Mouse (Mus musculus): ENCODE data around the gene Tlk2. TPM values are rescaled to one million over a fixed set of nuclear protein-coding genes. Genes with fewer than 3 reads are reported as not detected.

The Tlk2 gene
- total RNA-seq, 2 experiments from 2014 or later: 43.8 to 53.5 TPM

GRCm38 (mm10) chr11:105161411-105161810 is 17.2 kb upstream of the Tlk2 start:
- no peak for DNase-seq

DNA sequence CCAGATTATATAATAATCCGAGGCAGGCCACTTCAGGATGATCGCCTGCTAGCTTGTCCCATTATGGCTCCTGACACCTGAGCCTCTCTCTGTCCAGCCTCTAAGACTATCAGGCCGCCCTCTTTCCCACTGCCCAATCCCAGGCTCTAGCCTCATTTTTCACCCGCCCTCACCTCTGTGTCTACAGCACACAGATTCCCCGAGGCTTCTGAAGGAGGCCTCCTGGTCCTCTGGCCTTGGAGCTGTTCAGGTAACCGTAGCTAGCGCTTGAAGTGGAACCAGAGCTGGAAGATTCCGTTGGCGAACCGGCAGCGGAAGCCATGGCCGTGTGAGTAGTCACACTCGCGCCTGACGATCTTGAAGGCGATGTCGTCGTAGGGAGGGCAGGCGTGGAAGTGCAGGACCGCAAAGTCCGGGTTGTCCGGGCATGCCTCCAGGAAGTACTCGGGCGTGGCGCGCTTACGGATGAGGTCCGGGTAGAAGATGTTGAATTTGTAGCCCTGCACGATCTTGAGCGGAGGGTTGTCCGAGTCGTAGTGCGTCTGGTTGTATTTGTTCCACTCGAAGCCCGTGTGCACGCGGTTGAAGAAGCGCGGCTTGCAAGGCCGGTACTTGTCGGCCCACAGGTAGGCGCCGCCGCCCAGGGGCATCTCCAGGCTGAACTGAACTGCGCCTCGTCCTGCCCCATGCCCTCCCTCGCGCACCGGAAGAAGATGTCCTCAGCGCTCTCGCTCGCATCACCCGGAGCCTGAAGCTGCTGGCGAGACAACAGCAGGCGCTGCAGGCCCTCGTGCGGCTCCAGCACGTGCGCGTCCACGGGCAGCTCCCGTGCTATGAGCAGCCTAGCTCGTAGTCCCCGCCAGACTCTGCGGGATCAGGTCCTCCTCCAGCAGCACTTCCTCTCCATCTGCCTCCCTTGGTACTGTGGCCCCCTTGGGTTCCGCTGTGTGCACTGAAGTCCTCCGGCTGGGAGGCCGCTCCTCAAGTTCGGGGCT is 13.8 kb upstream of the Tlk2 start:
- no peak for DNase-seq

DNA sequence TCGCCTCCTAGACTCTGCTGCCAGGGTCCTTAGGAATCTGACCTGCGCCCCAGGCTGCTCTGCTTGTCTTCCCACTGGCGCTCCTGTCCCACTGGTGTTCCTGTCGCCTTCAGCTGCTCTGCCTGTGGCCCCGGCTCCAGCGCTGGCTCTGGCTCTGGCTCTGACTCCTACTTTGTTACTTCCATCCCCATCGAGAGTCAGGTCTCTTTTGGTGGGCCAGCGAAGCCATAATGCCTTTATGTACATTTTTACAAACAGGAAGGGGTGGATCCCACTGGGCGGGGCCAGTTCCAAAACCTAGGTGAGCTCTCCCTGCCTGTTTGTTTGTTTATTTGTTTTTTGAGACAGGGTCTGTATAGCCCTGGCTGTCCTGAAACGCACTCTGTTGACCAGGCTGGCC is 11.8 kb upstream of the Tlk2 start:
- no peak for DNase-seq

- no peak for DNase-seq
Observed at GRCm38 (mm10) chr11:105179523-105179922, 916 bp downstream of the Tlk2 start.

GRCm38 (mm10) chr11:105180471-105181091 is 2.0 kb downstream of the Tlk2 start:
- DNase-seq: peak; percentile 53

DNA sequence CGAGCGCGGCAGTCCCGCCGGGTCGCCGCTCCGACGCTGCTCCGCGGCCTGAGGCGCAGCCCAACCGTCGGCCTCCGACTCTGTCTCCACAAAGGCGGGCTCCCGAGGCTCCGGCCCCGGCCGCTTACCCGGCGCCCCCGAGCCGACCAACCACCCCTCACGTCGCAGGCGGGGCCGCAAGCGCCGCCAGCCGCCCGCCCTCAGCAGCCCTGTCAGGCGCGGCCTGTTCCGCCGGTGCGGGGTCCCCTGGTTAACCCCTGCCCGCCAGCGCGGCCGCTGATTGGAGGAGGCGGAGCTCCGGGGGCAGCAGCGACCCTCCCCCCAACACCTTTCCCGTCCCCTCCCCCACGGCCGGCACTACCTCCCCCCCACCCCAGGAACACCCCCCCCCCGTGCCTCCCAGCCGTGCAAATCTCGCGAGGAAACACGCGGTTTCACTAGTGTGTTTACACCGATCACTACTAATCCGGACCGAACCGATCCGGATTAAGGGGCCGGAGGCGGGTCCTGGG is 2.6 kb downstream of the Tlk2 start:
- DNase-seq: peak; percentile 96

DNA sequence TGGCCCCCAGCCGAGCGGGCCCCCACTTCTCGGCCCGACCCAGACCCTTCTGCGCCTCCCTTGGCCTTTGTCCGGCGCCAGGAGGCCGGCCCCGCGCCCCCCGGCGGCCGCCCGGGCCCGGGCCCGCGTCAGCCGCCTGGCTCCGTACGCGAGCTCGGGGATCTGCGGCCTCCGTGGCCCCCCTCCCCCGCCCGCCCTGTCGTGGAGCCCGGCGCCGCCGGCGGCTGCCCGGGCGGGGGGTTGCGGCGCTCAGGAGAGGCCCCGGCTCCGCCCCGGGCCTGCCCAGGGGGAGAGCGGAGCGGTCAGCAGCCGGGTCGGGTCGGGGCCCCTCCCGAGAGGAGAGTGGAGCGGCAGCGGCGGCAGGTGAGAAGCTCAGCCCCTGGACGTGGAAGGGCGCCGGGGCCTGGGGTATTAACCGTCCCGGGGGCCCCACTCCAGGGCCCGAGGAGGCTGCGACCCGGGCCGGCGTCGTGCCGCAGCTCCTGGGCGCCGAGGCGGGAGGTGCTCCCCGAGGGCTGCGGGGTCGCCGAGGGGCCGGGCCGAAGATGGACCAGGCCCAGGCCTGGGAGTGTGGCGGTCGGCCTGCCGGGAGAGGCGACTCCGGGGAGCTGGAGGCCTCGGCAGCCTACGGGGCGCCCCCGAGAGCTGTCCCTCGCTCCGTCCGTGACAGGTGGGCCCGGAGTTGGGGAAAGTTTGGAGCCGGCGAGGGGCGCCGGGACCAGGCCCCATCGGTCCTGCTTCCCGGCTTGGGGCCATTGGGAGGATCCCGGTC is 3.3 kb downstream of the Tlk2 start:
- peak; percentile 60 for DNase-seq

GRCm38 (mm10) chr11:105182461-105182855 is 3.9 kb downstream of the Tlk2 start:
- no peak for DNase-seq

- no peak for DNase-seq
Observed at GRCm38 (mm10) chr11:105184678-105185077, 6.1 kb downstream of the Tlk2 start.

DNA sequence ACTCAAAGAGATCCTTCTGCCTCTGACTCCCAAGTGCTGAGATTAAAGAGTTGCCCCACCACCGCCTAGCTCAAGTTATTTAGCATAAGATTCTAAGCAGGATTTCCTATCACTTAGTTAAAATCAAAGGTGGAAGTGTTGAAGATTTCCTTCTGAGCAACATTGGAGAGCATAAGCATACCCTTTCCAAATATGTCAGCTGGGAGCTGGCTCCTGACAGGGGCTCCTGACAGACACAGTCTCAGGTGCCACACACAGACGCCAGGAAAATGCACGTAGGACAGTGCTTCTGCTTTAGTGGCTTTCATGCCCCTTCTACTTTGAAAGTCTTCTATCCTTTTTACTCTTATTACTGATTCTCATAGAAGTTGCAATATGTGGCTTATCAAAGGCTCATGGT is 13.6 kb downstream of the Tlk2 start:
- DNase-seq: no peak

DNA sequence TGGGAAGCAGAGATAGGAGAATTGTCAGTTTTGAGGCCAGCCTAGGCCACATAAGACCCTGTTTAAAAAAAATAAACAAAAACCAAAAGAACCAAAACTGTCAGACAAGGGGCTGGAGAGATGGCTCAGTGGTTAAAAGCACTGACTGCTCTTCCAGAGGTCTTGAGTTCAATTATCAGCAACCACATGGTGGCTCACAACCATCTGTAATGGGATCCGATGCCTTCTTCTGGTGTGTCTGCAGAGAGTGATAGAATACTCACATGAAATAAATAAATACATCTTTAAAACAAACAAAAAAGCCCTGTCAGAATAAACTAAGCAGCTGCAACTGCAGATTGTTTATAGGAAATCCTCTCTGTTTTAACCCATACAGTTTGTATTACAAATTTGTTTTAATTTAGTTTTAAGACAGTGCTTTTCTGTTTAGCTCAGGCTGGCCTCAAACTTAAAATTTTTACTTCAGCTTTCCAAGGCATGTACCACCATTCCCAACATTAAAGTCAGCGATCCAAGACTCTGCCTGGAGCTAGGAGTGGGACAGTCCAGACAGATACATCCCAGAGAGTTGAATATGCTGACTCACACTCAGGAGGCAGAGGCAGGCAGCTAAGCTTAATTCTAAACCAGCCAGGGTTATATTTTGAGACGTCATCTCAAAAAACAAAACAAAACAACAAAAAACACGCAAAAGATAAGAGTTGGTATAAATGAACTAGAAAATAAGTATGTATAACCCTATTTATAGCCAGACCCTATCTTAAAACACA is 18.5 kb downstream of the Tlk2 start:
- no peak for DNase-seq

GRCm38 (mm10) chr11:105202403-105202802 is 23.8 kb downstream of the Tlk2 start:
- no peak for DNase-seq

GRCm38 (mm10) chr11:105210007-105210406 is 31.4 kb downstream of the Tlk2 start:
- no peak for DNase-seq

DNA sequence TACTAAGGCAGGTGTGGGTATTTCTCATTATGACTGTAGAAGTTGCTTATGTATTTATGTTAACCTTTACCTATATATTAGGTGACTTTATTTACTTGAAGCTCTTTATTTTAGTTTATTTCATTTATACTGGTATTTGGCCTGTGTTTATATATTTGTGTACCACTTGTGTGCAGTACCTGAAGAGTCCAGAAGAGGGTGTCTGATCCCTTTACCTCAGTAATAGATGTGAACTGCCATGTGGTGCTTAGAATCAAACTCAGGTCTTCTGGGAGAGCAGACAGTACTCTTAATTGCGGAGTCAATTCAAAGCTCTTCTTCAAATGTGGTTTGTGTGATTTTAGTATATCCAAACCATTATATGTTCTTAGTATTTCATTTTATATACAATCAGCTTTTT is 35.6 kb downstream of the Tlk2 start:
- no peak for DNase-seq

GRCm38 (mm10) chr11:105217771-105218170 is 39.2 kb downstream of the Tlk2 start:
- DNase-seq: no peak

DNA sequence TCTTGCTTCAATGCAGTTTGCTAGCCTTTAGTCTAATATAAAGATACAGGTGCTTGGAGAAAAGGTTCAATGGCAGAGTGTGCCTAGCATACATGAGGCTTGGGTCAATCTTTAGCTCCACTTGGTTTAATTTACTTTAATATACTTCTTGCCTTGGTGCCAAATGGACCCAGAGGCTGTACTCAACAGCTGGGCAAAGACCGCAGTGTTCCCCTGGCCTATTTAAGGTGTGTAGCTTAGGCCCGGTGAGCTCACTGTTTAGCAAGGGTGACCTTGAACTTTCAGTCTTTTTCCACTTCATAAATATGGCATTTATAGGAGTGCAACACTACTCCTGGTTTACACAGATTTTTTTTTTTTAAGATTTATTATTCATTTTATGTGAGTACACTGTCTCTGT is 55.9 kb downstream of the Tlk2 start:
- DNase-seq: no peak

GRCm38 (mm10) chr11:105240991-105241390 is 62.4 kb downstream of the Tlk2 start:
- DNase-seq: no peak

- DNase-seq: no peak
Observed at GRCm38 (mm10) chr11:105246369-105246768, 67.8 kb downstream of the Tlk2 start.

- no peak for DNase-seq
Observed at GRCm38 (mm10) chr11:105246785-105247184, 68.2 kb downstream of the Tlk2 start.

GRCm38 (mm10) chr11:105247321-105247720 is 68.7 kb downstream of the Tlk2 start:
- DNase-seq: no peak

DNA sequence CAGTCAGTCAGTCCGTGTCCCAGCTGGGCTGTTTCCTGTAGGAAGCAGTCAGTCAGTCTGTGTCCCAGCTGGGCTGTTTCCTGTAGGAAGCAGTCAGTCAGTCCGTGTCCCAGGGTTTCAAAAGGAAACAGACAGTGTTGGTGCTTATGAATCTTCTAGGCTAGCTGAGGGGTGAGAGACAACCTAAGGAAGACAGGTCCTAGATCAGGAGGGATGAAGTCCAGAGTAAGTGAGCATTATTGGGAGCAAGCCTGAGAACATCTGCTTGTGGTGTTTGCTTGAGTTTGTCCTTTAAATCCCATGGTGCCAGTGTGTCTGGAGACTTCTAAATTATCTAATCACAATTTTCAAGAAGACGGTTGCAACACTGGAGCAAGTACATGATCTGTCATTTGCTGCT is 81.1 kb downstream of the Tlk2 start:
- DNase-seq: no peak

- DNase-seq: no peak
Observed at GRCm38 (mm10) chr11:105261116-105261515, 82.5 kb downstream of the Tlk2 start.

All from adrenal gland, postnatal 10 days (tissue).